14 mouse cellular contexts compared by ENCODE assay signal in genomic region chr11:104281501-104281900, GRCm38 (mm10).
DNase-seq lines count a peak whose midpoint lies in the region.
"Had no signal": no experiment of that assay in that cellular context is flagged by ENCODE, and none has a peak within 500 bp of the region (broad histone marks: within the 10 kb centered on the region; RNA-seq: fewer than 3 reads in every experiment).

No protein-coding gene starts in this region.

- peak; percentile 42 for DNase-seq in cerebellum, adult 11-12 months
- DNase-seq in cerebellum, adult 18-20 months = no peak
- peak; percentile 79 for DNase-seq in kidney, adult 11 months
- DNase-seq in kidney, postnatal 4 days = no peak
- peak; percentile 77 for DNase-seq in kidney, adult 9 months
- no peak for DNase-seq in kidney, postnatal 10 days
- no peak for DNase-seq in right cerebral cortex, postnatal 36 days (ENCODE audit: low spot score in 2 of 2)
- DNase-seq: adrenal gland, adult 8-10 months; adrenal gland, postnatal 36 days; B cell, adult 2 months; cerebellum, adult 11 months; forebrain, postnatal 0 days; gastrocnemius, adult 2 months; gastrocnemius, postnatal 25 days had no signal

Comparison
In these comparisons a context has a peak if more than half of its experiments do, and no peak if none do; other contexts are left out.
1. DNase-seq: peak in cerebellum, adult 11-12 months (single experiment), kidney, adult 11 months (single experiment) and kidney, adult 9 months (single experiment); none in cerebellum, adult 18-20 months (0 of 2), kidney, postnatal 4 days (0 of 2), kidney, postnatal 10 days (single experiment) and right cerebral cortex, postnatal 36 days (0 of 2).